Mouse (Mus musculus) cortical plate, adult 2 months (tissue): ENCODE measurements around the gene Lamb3. TPM values are rescaled to one million over a fixed set of nuclear protein-coding genes. Genes with fewer than 3 reads are reported as not detected.

ENCODE experiments used
- H3K27ac ChIP-seq: fragments of 200-500 bp; 2 replicates; pipeline ENCODE4 v1.5.1; 2012; ENCODE audit warnings: low read length, control low read depth, inconsistent platforms; ENCODE audit not compliant: insufficient read depth
- H3K4me1 ChIP-seq: fragments of 200-500 bp; 2 replicates; pipeline ENCODE4 v1.6.1; 2011; ENCODE audit warnings: low read length; ENCODE audit not compliant: control insufficient read depth, insufficient read depth
- H3K4me3 ChIP-seq: fragments of 200-500 bp; 2 replicates; pipeline ENCODE4 v1.5.1; 2011; ENCODE audit warnings: mild to moderate bottlenecking, low read length, control low read depth; ENCODE audit not compliant: insufficient read depth
- CTCF ChIP-seq: fragments of 200-500 bp; IDR thresholded peaks from 2 replicates; pipeline ENCODE4 v1.5.1; 2011; ENCODE audit warnings: mild to moderate bottlenecking, control low read depth, low read length; ENCODE audit not compliant: insufficient read depth; ENCODE audit errors: extremely low read depth
- POLR2A ChIP-seq: fragments of 200-500 bp; IDR thresholded peaks from 2 replicates; pipeline ENCODE4 v1.6.1; 2011; ENCODE audit warnings: mild to moderate bottlenecking, low read length, control low read depth; ENCODE audit not compliant: insufficient read depth; ENCODE audit errors: extremely low read depth
- polyA plus RNA-seq: library from polyadenylated mRNA; depleted of rRNA; stranded (reverse); fragments of >200 nt; gene quantifications from 2 replicates; pipeline ENCODE4 v1.2.3, GENCODE M21; 2012

Gene Lamb3
- polyA plus RNA-seq, 1 experiment: 0.79 TPM

GRCm38 (mm10) chr1:193369091-193369490, 161.6 kb downstream of the Lamb3 start:
- Histone ChIP-seq H3K27ac (peak overlapping the region; percentile 19; the same call in 1 of the 2 replicates), H3K4me3 (peak overlapping the region; percentile 71), H3K4me1 (peaks cover 11% of the 10 kb centered on the region; the same call in 1 of the 2 replicates)
- no peak for TF ChIP-seq CTCF
- no peak for TF ChIP-seq POLR2A

GRCm38 (mm10) chr1:193370096-193370495, 162.6 kb downstream of the Lamb3 start, which contains the start of gene Camk1g:
Camk1g (minus strand) TSS chr1:193370298.
- peak within 1 kb of the TSS; percentile 19 for H3K27ac ChIP-seq
- TF ChIP-seq CTCF (no peak), POLR2A (peak; percentile 84)
- peaks cover 10% of the 10 kb centered on the region; the same call in 1 of the 2 replicates for H3K4me1 ChIP-seq
- peak within 1 kb of the TSS; percentile 71 for H3K4me3 ChIP-seq

GRCm38 (mm10) chr1:193373906-193374413, 166.5 kb downstream of the Lamb3 start:
- TF ChIP-seq POLR2A (no peak), CTCF (no peak)

GRCm38 (mm10) chr1:193376478-193377134, 169.1 kb downstream of the Lamb3 start:
- Histone ChIP-seq H3K4me3 (no peak overlapping the region), H3K27ac (no peak overlapping the region)
- TF ChIP-seq CTCF: peak; percentile 96
- TF ChIP-seq POLR2A: no peak

More at GRCm38 (mm10) chr1:193373906-193374413, 166.5 kb downstream of the Lamb3 start:
- Histone ChIP-seq H3K27ac (no peak overlapping the region), H3K4me1 (no peaks in the 10 kb centered on the region), H3K4me3 (no peak overlapping the region)

GRCm38 (mm10) chr1:193379634-193380033, 172.1 kb downstream of the Lamb3 start:
- H3K4me3 ChIP-seq: no peak overlapping the region
- H3K27ac ChIP-seq: no peak overlapping the region
- TF ChIP-seq POLR2A: no peak
- no peak for TF ChIP-seq CTCF
- H3K4me1 ChIP-seq: peaks cover 7% of the 10 kb centered on the region

More at GRCm38 (mm10) chr1:193376478-193377134, 169.1 kb downstream of the Lamb3 start:
- H3K4me1 ChIP-seq: peaks cover 4% of the 10 kb centered on the region; the same call in 1 of the 2 replicates

GRCm38 (mm10) chr1:193380877-193381276, 173.4 kb downstream of the Lamb3 start:
- TF ChIP-seq POLR2A (no peak), CTCF (no peak)
- Histone ChIP-seq H3K4me1 (peaks cover 7% of the 10 kb centered on the region), H3K27ac (no peak overlapping the region), H3K4me3 (no peak overlapping the region)

GRCm38 (mm10) chr1:193381597-193382404, 174.3 kb downstream of the Lamb3 start:
- TF ChIP-seq POLR2A (no peak), CTCF (no peak)
- peaks cover 7% of the 10 kb centered on the region for H3K4me1 ChIP-seq
- peak overlapping the region; percentile 17; the same call in 1 of the 2 replicates for H3K27ac ChIP-seq
- no peak overlapping the region for H3K4me3 ChIP-seq

GRCm38 (mm10) chr1:193382435-193382834, 174.9 kb downstream of the Lamb3 start:
- TF ChIP-seq CTCF: no peak
- no peak for TF ChIP-seq POLR2A
- Histone ChIP-seq H3K27ac (no peak overlapping the region), H3K4me3 (no peak overlapping the region), H3K4me1 (peaks cover 7% of the 10 kb centered on the region)

- Histone ChIP-seq H3K27ac (no peak overlapping the region), H3K4me3 (no peak overlapping the region), H3K4me1 (peaks cover 7% of the 10 kb centered on the region)
- TF ChIP-seq POLR2A (no peak), CTCF (peak; percentile 52)
These were observed 175.5 kb downstream of the Lamb3 start for GRCm38 (mm10) chr1:193382841-193383462.
